Mouse (Mus musculus) liver, adult 2 months (tissue): Measurements from ENCODE around the gene Adad1. TPM values are rescaled to one million over a fixed set of nuclear protein-coding genes. Genes with fewer than 3 reads are reported as not detected.

ENCODE experiments used
- DNase-seq: peaks from one replicate; pipeline ENCODE4 v3.0.0-alpha.2; 2011; ENCODE audit warnings: low read depth, low spot score; ENCODE audit errors: extremely low read depth
- H3K27ac ChIP-seq: fragments of 200-500 bp; replicated peaks from 2 replicates; pipeline ENCODE4 v1.5.1; 2012; ENCODE audit warnings: low read depth, mild to moderate bottlenecking, control low read depth, inconsistent platforms, low read length; ENCODE audit not compliant: insufficient read depth
- H3K27me3 ChIP-seq: fragments of 200-500 bp; 2 replicates; pipeline ENCODE4 v1.6.1; 2012; ENCODE audit warnings: mild to moderate bottlenecking, moderate library complexity, low read length, inconsistent platforms; ENCODE audit not compliant: control insufficient read depth, insufficient read depth
- H3K36me3 ChIP-seq: fragments of 200-500 bp; 2 replicates; pipeline ENCODE4 v1.6.1; 2012; ENCODE audit warnings: low read length, inconsistent platforms; ENCODE audit not compliant: control insufficient read depth, insufficient read depth
- H3K4me1 ChIP-seq: fragments of 200-500 bp; 2 replicates; pipeline ENCODE4 v1.6.1; 2011; ENCODE audit warnings: low read length; ENCODE audit not compliant: control insufficient read depth, insufficient read depth
- H3K4me3 ChIP-seq: fragments of 200-500 bp; 2 replicates; pipeline ENCODE4 v1.5.1; 2011; ENCODE audit warnings: low read depth, mild to moderate bottlenecking, control low read depth, low read length, moderate library complexity; ENCODE audit not compliant: insufficient read depth
- H3K79me2 ChIP-seq: fragments of 200-500 bp; 2 replicates; pipeline ENCODE4 v1.6.1; 2012; ENCODE audit warnings: inconsistent platforms, mild to moderate bottlenecking, low read length, moderate library complexity; ENCODE audit not compliant: control insufficient read depth, insufficient read depth
- H3K9ac ChIP-seq: fragments of 200-500 bp; 2 replicates; pipeline ENCODE4 v1.6.1; 2012; ENCODE audit warnings: low read depth, mild to moderate bottlenecking, control low read depth, inconsistent platforms, low read length
- CTCF ChIP-seq: fragments of 200-500 bp; IDR thresholded peaks from 2 replicates; pipeline ENCODE4 v1.5.1; 2011; ENCODE audit warnings: low read depth, low read length, control low read depth
- POLR2A ChIP-seq: fragments of 200-500 bp; IDR thresholded peaks from 2 replicates; pipeline ENCODE4 v1.6.1; 2011; ENCODE audit warnings: low read length, control low read depth; ENCODE audit not compliant: insufficient read depth; ENCODE audit errors: extremely low read depth
- WGBS: fragments of 180-500 bp; shearing (Covaris S2); methylation state at CpG from one replicate; pipeline ENCODE4 v1.1.7; 2018; 5-methylcytosine and 5-hydroxymethylcytosine counted together
- polyA plus RNA-seq: library from polyadenylated mRNA; depleted of rRNA; stranded (reverse); fragments of >200 nt; gene quantifications from 2 replicates; pipeline ENCODE4 v1.2.3, GENCODE M21; 2012
- total RNA-seq: library from RNA; depleted of rRNA; stranded (reverse); fragments of >200 nt; gene quantifications from 2 replicates; pipeline ENCODE4 v1.2.3, GENCODE M21; 2014

Adad1 gene
- total and polyA plus RNA-seq, 2 experiments: not detected

GRCm38 (mm10) chr3:37139192-37139591 lies 75.9 kb downstream of the Adad1 start:
- DNase-seq: no peak
- H3K79me2 ChIP-seq: no peaks in the 10 kb centered on the region
- no peaks in the 10 kb centered on the region for H3K36me3 ChIP-seq
- H3K27me3 ChIP-seq: no peaks in the 10 kb centered on the region
- H3K4me3 ChIP-seq: no peak overlapping the region
- H3K9ac ChIP-seq: no peak overlapping the region
- TF ChIP-seq POLR2A: no peak
- no peak for TF ChIP-seq CTCF
- H3K27ac ChIP-seq: no peak overlapping the region
- 80% methylated on average over 3 of the region's 3 CpGs for WGBS
- H3K4me1 ChIP-seq: peaks cover 4% of the 10 kb centered on the region; the same call in 1 of the 2 replicates

- H3K4me1 ChIP-seq: peaks cover 4% of the 10 kb centered on the region; the same call in 1 of the 2 replicates
- H3K36me3 ChIP-seq: no peaks in the 10 kb centered on the region
- TF ChIP-seq POLR2A: no peak
- no peak for TF ChIP-seq CTCF
- no peak overlapping the region for H3K9ac ChIP-seq
- H3K27me3 ChIP-seq: no peaks in the 10 kb centered on the region
- no peaks in the 10 kb centered on the region for H3K79me2 ChIP-seq
- peak; percentile 34 for DNase-seq
- no peak overlapping the region for H3K4me3 ChIP-seq
- WGBS: 86% methylated on average over 6 of the region's 6 CpGs
- no peak overlapping the region for H3K27ac ChIP-seq
Observed at GRCm38 (mm10) chr3:37140168-37140906, 77.0 kb downstream of the Adad1 start.

GRCm38 (mm10) chr3:37141827-37142226 lies 78.5 kb downstream of the Adad1 start:
- H3K36me3 ChIP-seq: no peaks in the 10 kb centered on the region

GRCm38 (mm10) chr3:37144979-37145378 lies 81.7 kb downstream of the Adad1 start:
- DNase-seq: no peak
- H3K27me3 ChIP-seq: no peaks in the 10 kb centered on the region
- WGBS: 47% methylated on average over 1 of the region's 1 CpGs

More at GRCm38 (mm10) chr3:37141827-37142226, 78.5 kb downstream of the Adad1 start:
- Histone ChIP-seq H3K79me2 (no peaks in the 10 kb centered on the region), H3K27me3 (no peaks in the 10 kb centered on the region), H3K4me1 (peaks cover 4% of the 10 kb centered on the region; the same call in 1 of the 2 replicates), H3K4me3 (no peak overlapping the region), H3K27ac (no peak overlapping the region), H3K9ac (no peak overlapping the region)
- no peak for TF ChIP-seq CTCF
- TF ChIP-seq POLR2A: no peak
- no peak for DNase-seq
- WGBS: 88% methylated on average over 2 of the region's 2 CpGs

GRCm38 (mm10) chr3:37146406-37146805 lies 83.1 kb downstream of the Adad1 start:
- Histone ChIP-seq H3K27me3 (no peaks in the 10 kb centered on the region), H3K4me3 (no peak overlapping the region), H3K79me2 (no peaks in the 10 kb centered on the region), H3K27ac (no peak overlapping the region), H3K36me3 (no peaks in the 10 kb centered on the region), H3K9ac (no peak overlapping the region), H3K4me1 (no peaks in the 10 kb centered on the region)
- DNase-seq: peak; percentile 42
- TF ChIP-seq CTCF: no peak
- TF ChIP-seq POLR2A: no peak
- 3% methylated on average over 8 of the region's 8 CpGs for WGBS

More at GRCm38 (mm10) chr3:37144979-37145378, 81.7 kb downstream of the Adad1 start:
- TF ChIP-seq POLR2A: no peak
- TF ChIP-seq CTCF: no peak
- Histone ChIP-seq H3K36me3 (no peaks in the 10 kb centered on the region), H3K27ac (no peak overlapping the region), H3K79me2 (no peaks in the 10 kb centered on the region), H3K4me3 (no peak overlapping the region), H3K4me1 (no peaks in the 10 kb centered on the region), H3K9ac (no peak overlapping the region)

GRCm38 (mm10) chr3:37146810-37147209 lies 83.5 kb downstream of the Adad1 start:
- H3K9ac ChIP-seq: no peak overlapping the region
- no peak for DNase-seq
- H3K27ac ChIP-seq: no peak overlapping the region
- 52% methylated on average over 7 of the region's 7 CpGs for whole genome bisulfite sequencing
- no peaks in the 10 kb centered on the region for H3K4me1 ChIP-seq
- no peak overlapping the region for H3K4me3 ChIP-seq
- H3K36me3 ChIP-seq: no peaks in the 10 kb centered on the region
- no peaks in the 10 kb centered on the region for H3K27me3 ChIP-seq
- H3K79me2 ChIP-seq: no peaks in the 10 kb centered on the region
- no peak for TF ChIP-seq POLR2A
